Mouse (Mus musculus): ENCODE measurements around the gene Gimap7.

Gimap7 gene

DNA sequence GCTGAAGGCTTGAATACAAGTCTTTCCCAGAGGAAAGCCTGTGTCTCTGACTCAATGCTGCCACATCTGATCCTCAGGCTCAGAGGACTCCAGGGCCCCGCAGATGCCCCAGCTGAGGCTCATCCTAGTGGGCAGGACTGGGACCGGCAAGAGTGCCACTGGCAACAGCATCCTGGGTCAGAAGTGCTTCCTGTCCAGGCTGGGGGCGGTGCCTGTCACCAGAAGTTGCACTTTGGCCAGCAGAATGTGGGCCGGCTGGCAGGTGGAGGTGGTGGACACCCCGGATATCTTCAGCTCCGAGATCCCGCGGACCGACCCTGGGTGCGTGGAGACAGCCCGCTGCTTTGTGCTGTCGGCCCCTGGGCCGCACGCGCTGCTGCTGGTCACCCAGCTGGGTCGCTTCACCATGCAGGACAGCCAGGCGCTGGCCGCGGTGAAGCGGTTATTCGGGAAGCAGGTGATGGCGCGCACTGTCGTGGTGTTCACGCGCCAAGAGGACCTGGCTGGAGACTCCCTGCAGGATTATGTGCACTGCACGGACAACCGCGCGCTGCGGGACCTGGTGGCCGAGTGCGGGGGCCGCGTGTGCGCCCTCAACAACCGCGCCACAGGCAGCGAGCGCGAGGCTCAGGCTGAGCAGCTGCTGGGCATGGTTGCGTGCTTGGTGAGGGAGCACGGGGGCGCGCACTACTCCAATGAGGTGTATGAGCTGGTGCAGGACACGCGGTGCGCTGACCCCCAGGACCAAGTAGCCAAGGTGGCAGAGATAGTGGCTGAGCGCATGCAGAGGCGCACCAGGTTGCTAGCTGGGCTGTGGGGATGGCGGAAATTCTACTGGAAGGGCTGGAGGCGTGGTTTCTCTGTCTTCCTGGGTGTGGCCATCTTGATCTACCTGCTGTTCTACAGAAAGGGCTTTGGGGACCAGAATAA lies 24.3 kb downstream of the Gimap7 start:
- peak; percentile 41 for DNase-seq

DNA sequence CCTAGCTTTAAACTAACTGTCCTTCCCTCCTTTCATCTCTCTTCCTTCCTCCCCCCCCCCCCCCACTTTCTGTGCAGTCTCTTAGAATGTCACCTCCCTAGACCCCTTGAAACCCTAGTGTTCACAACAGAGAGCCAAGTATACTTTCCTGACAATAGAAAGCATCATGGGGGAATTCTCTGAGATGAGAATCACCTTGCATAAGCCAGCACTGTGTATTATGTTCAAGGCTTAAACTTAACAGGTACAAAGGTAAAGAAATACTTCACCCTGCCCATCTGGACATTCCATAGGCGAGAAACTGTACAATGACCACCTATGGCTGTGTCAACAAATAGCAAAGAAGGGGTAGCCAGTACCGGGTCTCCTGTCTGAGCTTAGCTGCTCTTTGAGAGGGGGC lies 27.1 kb downstream of the Gimap7 start:
- DNase-seq, result no peak

DNA sequence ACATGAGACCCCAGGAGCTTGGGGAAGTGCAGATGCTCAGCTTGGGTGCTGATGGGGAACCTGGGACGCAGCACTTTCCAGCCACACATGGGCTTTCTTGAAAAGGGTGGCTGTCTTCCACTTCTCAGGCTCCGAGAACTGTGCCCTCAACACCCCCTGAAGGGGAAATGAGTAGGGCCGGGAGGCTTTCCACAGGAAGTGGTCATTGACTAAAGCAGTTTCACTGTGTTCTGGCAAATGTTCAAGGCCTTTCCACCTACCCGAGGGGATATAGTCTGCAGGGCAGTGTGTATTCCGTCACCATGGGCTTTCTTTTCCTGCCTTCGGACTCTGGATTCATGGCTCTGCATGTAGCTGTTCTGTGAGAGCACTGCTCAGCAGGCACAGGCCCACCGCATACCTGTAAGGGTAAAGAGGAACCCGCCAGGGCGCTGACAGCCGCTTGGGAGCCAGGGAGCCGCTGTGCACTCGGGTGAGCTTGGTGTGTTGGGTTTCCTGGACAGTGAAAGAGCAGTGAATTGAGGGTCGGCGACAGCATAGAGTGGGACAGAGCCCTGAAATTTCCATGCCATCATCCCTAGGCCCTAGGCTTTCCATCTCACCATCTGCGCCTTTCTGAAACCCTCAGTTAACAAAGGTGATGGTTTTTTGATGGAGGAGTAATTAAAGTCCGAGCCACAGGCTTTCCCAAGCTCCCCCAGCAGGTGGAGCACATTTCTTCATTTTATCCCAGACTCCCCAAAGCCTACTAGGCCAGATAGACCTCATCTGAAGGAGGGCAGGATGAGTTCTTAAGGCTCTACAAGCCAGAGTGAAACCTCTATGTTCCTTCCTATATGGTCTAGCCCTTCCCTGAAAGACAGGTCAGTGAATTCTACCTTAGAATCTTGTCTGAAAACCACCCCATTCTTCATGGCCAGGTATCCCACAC lies 27.8 kb downstream of the Gimap7 start, which contains the start of gene Gimap5:
Gene Gimap5, plus strand, starts transcription at position 239 of the 931 bp plus-strand sequence.
- peak; percentile 53 for DNase-seq

DNA sequence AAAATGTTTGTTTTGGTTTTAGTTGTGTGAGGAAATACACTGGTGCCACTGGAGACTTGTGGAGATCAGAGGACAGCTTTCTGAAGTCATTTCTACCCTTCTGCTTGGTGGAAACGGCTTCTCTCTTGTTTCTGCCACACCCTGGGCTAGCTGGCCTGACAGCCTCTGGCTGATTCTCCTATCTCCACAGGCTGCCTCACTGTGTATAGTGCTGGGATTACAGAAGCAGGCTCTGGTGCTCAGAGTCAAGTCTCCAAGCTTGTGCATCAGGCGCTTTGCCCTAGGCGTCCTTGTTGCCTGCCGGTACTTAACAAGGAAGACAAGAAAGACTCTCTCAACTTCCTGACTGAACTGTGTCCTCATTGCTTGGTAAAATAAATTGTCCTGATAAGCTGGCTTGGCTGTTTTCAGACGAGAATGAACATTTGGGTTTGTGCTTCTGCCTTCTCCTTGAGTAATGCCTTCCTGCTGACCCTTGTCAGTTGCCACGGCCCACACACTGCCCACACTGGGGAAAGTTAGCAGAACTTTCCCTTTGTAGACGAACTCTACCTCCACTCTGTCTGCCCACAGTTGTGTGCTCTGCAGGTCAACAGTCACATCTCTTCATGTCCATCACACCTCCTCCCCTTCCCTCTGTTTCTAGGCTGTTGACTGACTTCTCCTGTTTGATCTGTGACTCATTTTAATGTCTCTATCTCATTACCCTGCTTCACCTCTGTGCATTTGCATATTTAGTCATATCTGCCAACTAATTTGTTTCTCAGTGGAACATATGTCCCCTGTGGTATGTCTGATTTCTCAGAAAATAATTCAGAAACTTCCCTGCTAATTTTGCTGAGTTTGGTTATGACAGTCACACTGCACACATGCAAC lies 28.9 kb downstream of the Gimap7 start:
- no peak for DNase-seq

DNA sequence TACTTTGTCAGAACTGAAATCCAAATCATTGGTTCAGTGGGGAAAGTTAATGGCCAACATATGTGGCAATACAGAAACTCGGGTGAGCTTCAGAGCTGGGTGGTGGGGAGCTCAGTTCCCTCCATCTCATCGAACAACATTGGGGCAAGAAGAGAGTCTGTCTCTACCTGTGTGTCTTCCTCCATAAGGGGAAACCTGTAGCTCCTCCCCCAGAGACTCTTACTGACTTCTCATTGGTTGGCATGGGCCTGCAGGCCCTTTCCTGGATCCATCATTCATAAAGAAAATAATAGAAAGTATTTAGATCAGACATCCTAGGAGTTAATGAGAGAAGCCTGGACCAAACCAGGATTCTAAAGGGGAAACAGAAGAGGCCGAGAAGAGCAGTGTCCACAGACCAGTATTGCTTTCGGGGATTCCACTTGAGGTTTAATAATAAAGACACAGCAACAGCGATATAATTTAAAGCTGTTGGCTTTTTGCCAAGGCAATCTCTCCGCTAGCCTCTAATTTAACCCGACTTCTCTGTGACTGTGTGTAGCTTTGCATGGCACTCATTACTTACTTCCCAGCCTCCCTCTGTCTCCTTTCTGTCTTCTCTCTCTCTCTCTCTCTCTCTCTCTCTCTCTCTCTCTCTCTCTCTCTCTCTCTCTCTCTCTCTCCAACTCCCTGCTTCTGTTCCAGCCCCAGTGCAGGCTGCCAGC lies 45.3 kb downstream of the Gimap7 start:
- no peak for DNase-seq

DNA sequence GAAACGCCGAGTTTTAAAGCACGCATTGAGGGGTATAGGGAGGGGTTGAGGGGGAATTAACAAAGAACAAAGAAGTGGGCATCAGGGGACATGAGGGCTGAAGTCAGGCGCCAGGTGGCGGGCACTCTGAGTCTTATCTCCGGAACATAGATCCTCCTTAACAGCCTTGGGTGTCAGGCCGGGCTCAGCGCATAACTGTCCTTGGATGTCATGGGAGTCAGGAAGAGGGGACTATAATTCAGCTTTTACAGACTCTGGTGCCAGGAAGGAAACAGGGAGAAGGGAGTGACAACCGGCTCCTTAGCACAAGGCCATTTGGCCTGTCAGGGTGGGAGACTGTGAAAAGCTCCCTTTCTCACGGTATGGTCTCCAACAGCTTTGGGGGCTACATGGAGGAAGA lies 46.1 kb downstream of the Gimap7 start:
- no peak for DNase-seq

DNA sequence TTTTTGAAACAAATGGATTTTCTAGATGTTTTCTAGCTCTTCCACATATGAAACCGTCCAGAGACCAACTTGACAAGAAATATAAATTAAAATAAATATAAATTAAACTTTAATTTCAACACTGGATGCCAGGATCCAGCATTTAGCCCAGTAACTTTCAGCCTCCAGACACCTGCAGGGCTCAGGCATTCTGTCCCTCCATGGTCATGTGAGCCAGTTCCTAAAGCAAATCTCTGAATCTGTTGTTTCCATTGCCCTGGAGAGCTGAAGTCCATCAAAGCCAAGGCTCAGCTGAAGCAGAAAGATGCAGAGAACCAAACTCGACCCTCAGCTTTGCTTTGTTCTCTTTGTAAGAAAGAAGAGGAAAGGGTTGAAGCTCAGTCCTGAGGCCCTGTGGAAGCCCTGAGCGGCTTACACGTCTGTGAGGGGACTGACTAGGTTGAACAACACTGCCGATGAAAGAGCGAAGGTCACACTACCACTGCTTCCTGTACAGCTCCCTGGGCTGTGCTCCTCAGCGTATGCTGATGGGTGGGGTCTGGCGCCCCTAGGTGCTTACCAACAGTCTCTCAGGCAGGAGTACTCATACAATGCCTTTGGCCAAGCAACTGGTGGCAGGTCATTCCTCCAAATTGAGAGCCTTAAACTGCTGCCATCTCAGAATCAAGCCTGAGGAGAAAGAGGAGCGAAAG lies 49.9 kb downstream of the Gimap7 start:
- no peak for DNase-seq

DNA sequence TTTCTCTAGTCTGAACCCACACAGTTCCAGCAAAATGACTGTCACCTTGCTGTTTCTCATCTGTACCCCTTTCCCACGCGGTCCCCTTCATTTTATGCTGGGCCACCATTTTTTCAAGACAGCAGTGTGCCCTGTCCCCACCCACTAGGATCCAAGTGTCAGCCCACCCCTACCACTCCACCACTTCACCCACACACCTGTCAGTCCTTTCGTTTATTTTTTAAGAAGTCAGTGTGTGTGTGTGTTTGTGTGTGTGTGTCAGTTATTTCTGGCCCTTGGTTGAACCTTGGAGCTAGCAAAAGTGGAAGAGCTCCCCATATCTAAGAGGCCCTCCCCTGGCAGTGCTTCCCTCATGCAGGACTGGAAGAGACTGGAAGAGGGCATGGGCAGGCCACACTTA lies 50.5 kb downstream of the Gimap7 start:
- no peak for DNase-seq

DNA sequence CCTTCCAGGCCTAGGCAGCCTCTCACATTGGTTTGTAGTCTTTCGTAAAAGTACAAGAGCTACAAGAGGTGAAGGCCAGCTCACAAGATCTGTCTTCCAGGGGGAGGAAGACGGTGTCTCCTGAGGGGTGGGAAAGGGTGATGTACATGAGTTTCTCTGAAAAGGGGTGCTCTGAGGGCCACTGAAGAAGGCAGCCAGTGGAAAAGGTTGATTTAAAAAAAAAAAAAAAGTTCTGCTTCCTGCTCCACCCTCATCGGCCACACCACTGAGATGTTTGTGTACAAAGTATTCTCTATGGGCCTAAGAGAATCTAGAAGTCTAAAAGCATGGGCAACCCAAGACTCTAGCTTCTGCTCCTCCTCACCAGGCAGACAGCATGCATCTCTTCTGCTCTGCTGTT lies 52.3 kb downstream of the Gimap7 start, which contains the start of gene Gimap3:
Gene Gimap3, minus strand, starts transcription at position 156 of the 400 bp plus-strand sequence.
- DNase-seq, result no peak

DNA sequence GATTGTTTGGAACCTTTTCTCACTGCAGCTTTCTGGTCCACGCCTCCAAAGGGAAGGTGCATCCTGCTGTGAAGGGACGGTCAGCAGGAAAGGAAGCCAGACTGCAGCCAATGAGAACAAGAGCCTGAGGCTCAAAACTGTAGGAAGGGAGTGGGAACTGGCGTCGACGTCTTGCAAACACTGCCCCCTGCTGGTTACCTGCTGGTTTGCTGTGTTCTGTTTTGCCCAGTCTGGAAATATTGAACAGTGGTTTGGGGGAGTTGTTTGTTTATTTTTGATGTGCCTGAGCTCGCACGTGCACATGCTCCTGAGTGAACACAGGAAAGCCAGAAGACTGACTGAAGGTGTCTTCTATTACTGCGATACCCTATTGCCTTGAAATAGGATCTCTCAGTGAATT lies 53.6 kb downstream of the Gimap7 start:
- DNase-seq, result peak; percentile 87
